Mouse (Mus musculus) liver, postnatal 0 days (tissue): Measurements from ENCODE around the gene Htt.
"Not testable (repeated sequence)": the region's sequence is repeated elsewhere in the genome, so short reads cannot be mapped to it uniquely, and the experiment has no call there.

Experiments
- CTCF ChIP-seq: sonication (generic); IDR thresholded peaks from 2 replicates; pipeline ENCODE4 v1.5.1; 2016; ENCODE audit warnings: antibody characterized with exemption, low read depth
- EP300 ChIP-seq: IDR thresholded peaks from 2 replicates; pipeline ENCODE4 v1.6.1; 2016; ENCODE audit warnings: antibody characterized with exemption, low read depth, mild to moderate bottlenecking

- not testable (repeated sequence) for TF ChIP-seq CTCF, EP300
Measured at GRCm38 (mm10) chr5:34714371-34714770, 47.2 kb upstream of the Htt start.
